Mouse (Mus musculus): ENCODE results near the gene Mok. TPM values are rescaled to one million over a fixed set of nuclear protein-coding genes. Genes with fewer than 3 reads are reported as not detected.

The Mok gene
- polyA plus RNA-seq, 1 experiment, result 0.25 TPM

- no peak for TF ChIP-seq GATA1 (IDR thresholded peaks at IDR 0.05; ENCODE audit: low read length)
Measured at GRCm38 (mm10) chr12:110836729-110837128, 4.0 kb downstream of the Mok start.

DNA sequence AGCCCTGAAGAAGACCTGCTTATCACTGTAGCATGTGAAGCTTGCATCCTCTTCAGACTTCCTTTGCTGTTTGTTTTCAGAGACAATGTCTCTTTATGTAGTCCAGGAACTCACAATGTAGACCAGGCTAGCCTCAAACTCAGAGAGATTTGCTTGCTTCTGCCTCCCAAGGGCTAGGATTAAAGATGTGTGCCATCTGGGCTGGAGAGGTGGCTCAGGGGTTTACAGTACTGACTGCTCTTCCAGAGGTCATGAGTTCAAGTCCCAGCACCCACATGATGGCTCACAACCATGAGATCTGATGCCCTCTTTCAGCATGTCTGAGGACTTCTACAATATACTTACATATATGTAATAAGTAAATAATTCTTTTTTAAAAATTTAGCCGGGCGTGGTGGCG, 5.6 kb downstream of the Mok start:
- no peak for TF ChIP-seq GATA1 (IDR thresholded peaks at IDR 0.05; ENCODE audit: low read length)

DNA sequence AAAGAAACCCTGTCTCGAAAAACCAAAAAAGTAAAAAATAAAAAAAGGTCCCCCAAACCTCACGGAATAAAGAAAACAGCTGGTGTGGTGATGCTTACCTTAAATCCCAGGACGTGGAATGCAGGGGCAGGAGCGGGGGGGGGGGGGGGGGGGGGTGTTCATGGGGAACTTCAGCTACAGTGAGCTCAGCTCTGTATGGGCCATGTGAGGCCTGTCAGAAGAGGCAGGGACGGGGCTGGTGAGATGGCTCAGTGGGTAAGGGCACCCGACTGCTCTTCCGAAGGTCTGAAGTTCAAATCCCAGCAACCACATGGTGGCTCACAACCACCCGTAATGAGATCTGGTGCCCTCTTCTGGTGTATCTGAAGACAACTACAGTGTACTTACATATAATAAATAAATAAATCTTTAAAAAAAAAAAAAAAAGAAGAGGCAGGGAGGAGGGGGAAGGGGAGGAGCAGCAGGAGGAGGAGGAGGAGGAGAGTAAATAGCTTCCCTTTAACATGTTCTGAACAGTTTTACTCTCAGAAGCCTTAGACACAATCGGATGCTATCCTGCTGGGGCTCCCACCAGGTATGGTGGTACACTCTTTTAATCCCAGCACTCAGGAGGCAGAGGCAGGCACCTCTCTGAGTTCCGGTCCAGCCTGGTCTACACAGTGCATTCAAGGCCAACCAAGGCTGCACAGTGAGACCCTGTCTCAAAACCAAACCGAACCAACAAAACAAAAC, 10.3 kb downstream of the Mok start:
- no peak for TF ChIP-seq GATA1 (IDR thresholded peaks at IDR 0.05; ENCODE audit: low read length)

DNA sequence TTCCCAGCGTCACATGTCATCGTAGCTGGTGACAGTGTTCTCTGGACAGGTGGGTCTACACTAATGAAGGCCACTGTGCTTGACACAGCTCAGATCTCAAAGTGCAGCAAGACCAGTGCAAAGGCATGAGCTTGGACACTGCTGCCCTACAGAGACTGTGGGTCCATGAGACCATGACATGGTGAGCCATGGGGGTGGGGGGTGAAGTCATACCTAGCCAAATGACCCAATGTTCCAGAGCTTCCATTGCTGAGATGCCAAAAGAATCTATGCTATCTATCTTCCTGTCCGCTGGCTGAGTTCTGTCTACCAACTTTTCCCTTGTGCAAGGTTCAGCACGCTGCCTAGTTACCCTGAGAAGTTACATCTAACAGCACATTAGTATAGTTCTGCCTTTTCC, 11.8 kb downstream of the Mok start:
- TF ChIP-seq GATA1 (IDR thresholded peaks at IDR 0.05; ENCODE audit: low read length), result no peak

DNA sequence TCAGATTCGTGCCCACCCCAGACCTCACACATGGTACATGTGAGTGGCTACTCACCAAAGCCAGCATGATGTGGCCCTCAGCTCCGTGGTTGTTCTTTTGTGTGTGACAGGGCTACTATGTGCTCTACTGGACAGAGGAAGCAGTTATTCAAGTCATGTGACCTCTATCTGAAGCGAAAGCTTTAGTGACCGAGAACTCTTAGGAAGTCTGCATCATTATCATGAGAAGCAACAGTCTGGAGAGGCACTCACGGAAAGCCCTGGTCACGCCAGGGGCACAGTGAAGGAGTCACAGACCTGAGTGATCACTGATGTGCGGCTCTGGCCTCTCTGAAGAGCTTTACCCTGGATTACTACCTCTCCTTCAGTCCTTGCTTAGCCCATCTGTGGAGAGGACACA, 18.4 kb downstream of the Mok start:
- no peak for TF ChIP-seq GATA1 (IDR thresholded peaks at IDR 0.05; ENCODE audit: low read length)

GRCm38 (mm10) chr12:110821787-110822186, 19.0 kb downstream of the Mok start:
- TF ChIP-seq GATA1 (IDR thresholded peaks at IDR 0.05; ENCODE audit: low read length), result no peak

- TF ChIP-seq GATA1 (IDR thresholded peaks at IDR 0.05; ENCODE audit: low read length), result no peak
Measured at GRCm38 (mm10) chr12:110819367-110819766, 21.4 kb downstream of the Mok start.

DNA sequence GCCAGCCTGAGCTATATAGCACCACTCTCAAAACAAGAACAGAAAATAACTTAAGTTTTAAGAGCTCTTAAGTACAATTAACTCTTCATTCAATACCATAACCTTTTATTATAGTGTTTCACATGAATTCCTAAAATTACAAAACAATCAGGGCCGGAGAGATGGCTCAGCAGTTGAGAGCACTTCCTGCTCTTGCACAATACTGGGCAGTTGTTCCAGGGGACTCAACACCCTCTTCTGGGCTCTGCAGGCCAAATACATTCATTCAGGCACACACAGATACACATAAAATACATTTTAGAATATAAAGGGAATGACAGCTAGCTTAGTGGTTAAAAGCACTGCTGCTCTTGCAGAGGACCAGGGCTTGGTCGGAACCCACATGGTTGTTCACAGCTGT, 23.9 kb downstream of the Mok start:
- TF ChIP-seq GATA1 (IDR thresholded peaks at IDR 0.05; ENCODE audit: low read length), result no peak

- TF ChIP-seq GATA1 (IDR thresholded peaks at IDR 0.05; ENCODE audit: low read length), result no peak
Measured at GRCm38 (mm10) chr12:110814924-110815323, 25.8 kb downstream of the Mok start.

DNA sequence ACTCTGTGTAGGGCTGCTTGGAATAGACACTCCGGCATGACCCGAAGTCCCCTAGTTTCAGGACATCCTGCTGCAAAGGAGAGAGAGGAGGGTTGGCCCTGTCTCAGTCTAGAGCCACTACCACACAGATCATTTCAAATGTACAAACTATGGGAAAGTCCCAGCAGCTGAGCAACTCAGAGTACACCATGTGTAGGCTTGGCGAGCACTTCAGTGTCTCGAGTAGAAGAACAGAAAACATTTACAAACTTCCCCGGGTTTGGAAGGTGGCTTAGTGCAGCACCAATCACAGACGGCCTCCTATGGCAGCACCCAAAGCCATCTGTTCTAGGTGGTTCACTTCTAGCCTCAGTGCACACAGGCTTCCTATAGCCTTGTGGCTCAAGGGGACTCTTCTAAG, 27.1 kb downstream of the Mok start:
- no peak for TF ChIP-seq GATA1 (IDR thresholded peaks at IDR 0.05; ENCODE audit: low read length)

- no peak for TF ChIP-seq GATA1 (IDR thresholded peaks at IDR 0.05; ENCODE audit: low read length)
Measured at GRCm38 (mm10) chr12:110813132-110813531, 27.6 kb downstream of the Mok start.

GRCm38 (mm10) chr12:110808848-110809247, 31.9 kb downstream of the Mok start:
- TF ChIP-seq GATA1 (IDR thresholded peaks at IDR 0.05; ENCODE audit: low read length), result no peak

GRCm38 (mm10) chr12:110808430-110808829, 32.3 kb downstream of the Mok start:
- no peak for TF ChIP-seq GATA1 (IDR thresholded peaks at IDR 0.05; ENCODE audit: low read length)

- TF ChIP-seq GATA1 (IDR thresholded peaks at IDR 0.05; ENCODE audit: low read length), result no peak
Measured at GRCm38 (mm10) chr12:110806301-110806970, 34.3 kb downstream of the Mok start.

- no peak for TF ChIP-seq GATA1 (IDR thresholded peaks at IDR 0.05; ENCODE audit: low read length)
Measured at GRCm38 (mm10) chr12:110804261-110804660, 36.5 kb downstream of the Mok start.

DNA sequence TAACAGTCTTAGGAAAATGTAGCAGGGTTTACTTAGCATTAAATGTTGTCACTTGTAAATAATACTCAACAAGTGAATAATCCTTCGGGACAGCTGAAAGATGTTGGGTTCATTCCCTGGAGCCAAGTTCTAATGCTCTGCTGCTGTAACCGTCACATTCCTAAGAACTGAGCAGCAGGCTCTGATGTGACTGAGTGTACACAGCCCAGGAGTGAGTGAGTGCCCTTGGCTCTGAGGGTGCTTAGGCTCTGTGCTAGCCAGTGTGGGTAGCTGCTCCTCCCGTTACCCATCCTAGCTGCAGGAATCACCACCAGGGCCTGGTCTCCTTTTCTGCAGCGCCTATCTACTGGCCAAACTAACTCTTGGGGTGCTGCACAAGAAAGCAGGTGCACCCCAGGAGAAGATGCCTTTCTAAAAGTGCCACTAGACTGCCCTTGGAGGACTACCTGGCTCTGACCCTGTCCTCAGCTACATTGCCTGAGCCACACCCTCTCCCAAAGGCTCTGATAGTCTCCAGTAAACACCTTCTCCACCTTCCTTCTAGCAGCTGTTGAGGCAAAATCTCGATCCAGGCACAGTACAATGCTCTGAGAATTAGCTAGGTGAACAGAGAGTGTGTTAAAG, 38.0 kb downstream of the Mok start:
- TF ChIP-seq GATA1 (IDR thresholded peaks at IDR 0.05; ENCODE audit: low read length), result no peak

All from G1E-ER4 (cell line).